Mouse (Mus musculus): ENCODE results near the gene Unc13d. TPM values are rescaled to one million over a fixed set of nuclear protein-coding genes. Genes with fewer than 3 reads are reported as not detected.

Unc13d gene
- polyA plus RNA-seq (2014; fragmentation: Illumina TruSeq; extraction: RNeasy Lipid Tissue Mini Kit (QIAGEN cat#74804); ENCODE audit: insufficient read depth, low read depth, low replicate concordance): 22.3 TPM

DNA sequence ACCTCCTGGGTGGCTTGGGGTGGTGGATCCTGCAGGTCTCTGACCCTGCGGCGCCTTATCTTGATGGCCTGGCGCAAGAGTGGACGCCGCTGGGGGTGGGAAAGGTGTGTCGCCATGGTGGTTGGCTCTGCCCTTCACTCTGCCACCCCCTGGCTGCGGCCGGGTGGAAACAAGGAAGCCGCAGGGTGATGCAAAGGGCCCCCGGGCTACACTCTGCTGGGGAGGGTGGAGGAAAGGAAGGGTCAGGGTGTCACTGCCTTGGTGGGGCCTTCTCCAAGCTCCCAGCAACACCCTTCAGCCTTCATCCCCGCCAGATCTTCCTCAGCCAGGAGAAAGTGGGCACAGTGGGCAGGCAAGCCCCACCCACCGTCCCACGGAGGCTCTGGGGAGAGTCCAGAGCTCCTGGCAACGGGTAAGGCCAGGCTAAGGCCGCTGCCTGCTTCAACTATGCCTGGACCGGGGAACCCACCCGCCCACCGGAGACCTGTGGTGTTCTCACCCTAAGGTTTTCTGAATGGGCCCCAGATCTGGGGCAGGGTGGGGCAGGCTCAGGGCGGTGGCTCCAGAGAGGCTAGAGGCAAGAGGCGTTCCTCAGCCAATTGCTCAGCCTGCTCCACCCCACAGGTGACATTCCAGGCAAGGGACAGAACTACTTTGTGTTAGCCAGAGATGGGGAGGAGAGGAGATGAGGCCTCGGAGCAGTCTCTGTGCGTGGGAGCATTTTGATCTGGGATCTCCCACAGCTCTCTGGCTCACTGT is at the start of gene Unc13d:
Gene Unc13d (minus strand): TSS at position 516 of the 759 bp plus-strand sequence.

DNA sequence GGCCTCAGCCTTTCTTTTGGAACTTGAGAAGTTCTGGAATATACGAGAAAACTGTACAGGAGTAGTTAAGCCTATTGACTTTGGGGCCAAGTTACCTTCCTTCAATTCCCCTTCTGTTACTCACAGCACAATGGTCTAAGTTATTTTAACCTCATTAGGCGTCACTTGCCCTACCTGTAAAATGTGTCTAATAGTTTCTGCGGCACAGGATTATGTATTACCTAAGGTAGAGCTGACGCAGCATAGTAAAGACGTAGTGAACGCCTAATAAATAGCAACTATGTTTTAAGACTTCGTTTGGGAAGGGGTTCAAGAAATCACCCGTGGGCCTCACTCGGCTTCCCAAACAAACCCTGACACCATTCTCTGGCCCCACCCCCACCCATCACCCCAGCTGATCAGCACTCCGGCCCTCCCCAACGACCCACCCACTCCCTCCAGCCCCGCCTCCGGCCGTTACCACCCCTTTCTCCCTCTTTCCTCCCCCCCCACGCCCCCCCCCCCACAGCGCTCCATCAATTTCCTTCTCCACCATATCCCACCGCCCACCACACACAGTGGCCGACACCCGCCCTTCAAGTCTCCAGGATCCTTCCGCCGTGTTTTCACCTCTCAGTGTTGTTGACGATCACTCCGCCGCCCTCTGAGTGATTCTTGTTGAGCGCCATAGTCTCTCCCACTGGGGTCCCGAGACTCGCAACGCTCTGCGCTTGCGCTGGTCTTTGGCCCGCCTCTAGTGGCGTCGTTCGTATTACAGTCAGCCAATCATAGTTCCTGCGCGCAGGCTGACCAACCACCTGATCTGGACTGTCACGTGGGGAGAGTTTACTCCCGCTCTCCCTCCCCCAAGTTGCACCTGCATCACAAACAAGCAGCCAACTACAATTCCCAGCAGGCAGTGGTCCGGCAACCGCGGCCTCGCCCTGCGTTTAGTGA is 8.8 kb upstream of the Unc13d start, which contains the start of gene Wbp2:
Gene Wbp2 (minus strand): TSS at position 738 of the 936 bp plus-strand sequence.

DNA sequence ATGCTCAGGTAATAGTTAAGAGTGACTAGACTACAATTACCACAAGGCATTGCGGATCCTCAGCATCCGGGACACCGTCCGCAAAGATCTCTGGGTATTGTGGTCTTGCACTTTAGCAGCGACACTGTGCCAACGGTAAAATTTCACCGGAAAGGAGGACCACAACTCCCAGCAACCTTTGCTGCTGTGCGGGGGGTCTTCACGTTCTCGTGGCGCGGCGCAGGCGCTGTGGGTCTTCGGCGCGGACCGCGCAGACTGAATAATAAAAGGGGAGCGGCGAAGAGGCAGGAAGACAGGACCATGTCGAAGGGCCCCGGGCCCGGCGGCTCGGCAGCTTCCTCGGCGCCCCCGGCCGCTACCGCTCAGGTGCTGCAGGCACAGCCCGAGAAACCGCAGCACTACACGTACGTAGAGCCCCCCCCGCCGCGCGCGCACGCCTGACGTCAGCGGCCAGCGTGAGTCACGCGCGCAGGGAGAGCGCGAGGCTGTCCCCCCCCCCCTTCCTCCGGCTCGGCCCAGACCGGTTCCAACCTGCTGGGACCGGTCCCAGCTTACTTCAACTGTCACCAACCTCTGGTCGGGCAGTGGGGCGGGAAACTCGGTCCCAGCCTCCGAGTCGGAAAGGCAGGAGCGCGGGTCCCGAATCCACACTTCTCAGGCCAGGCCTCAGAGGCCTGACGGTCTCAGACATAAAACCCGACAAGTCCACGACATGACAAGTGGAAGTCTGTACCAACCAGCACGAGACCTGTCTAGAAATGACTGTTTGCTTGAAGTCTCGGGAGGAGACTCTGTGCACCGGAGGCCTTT is 47.5 kb downstream of the Unc13d start, which contains the start of gene Unk:
Gene Unk (plus strand): TSS at position 235 of the 810 bp plus-strand sequence.

DNA sequence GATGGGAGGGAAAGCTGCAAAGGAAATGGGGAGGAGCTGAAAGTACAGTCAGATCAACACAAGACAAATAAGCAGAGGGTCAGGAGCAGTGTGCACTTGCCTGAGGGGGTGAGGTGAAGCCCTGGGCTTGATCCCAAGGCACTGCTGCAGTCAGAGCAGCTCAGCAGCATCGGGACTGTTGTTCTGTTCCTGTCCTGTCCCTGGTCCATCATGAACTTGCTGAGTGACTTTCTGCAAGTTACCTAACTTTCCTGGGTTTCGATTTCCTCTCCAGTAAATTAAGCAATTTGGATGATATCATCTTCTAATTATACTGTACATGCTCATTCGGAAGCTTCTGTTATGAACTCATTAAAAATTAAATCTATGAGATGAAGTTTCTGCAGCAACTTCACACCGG is 50.0 kb downstream of the Unc13d start, which contains the start of gene H3f3b:
Gene H3f3b (minus strand): TSS at position 207 of the 400 bp plus-strand sequence.

DNA sequence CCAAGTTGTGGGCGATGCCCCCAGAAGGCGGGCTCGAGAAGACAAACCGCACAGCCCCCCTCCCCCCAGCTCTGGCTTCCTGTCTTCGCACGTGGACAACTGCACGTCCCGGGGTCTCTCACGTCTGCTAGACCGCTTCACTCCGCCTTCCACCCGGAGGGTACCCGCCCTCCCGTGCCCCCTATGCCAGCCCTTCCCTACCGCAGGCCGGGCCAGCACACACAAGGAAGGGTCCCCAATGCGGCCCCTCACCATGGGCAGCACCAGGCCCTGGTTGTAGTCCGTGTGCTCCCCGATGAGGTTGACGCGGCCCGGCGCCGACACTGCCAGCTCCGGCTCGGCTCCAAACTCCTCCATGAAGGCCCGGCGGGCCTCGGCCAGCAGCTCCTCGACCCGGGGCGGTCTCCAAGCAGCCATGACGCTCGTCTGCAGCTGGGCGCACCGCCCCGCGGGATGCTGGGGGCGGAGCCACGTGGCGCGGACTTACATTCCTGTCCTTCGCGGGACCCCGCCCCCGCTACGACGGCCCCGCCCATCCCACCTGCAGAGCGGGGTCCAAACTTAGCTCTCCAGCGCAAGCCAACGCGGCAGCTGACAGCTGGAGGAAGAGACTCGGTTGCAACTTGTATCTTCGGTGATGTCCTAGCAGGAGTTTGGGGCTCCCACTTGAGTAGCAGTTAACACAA is 65.4 kb downstream of the Unc13d start, which contains the start of gene Galk1:
Gene Galk1 (minus strand): TSS at position 458 of the 686 bp plus-strand sequence.

Other genes starting within 250 kb of the Unc13d start
- gene Myo15b, start 219.6 kb downstream of the Unc13d start, polyA plus RNA-seq (2014; fragmentation: Illumina TruSeq; extraction: RNeasy Lipid Tissue Mini Kit (QIAGEN cat#74804); ENCODE audit: insufficient read depth, low read depth, low replicate concordance): 1.1 TPM
- 24.6 TPM for gene Smim5, start 178.0 kb downstream of the Unc13d start, polyA plus RNA-seq (2014; fragmentation: Illumina TruSeq; extraction: RNeasy Lipid Tissue Mini Kit (QIAGEN cat#74804); ENCODE audit: insufficient read depth, low read depth, low replicate concordance)
- 56.4 TPM for gene Smim6, start 165.9 kb downstream of the Unc13d start, polyA plus RNA-seq (2014; fragmentation: Illumina TruSeq; extraction: RNeasy Lipid Tissue Mini Kit (QIAGEN cat#74804); ENCODE audit: insufficient read depth, low read depth, low replicate concordance)
- gene Sap30bp, start 144.7 kb downstream of the Unc13d start, polyA plus RNA-seq (2014; fragmentation: Illumina TruSeq; extraction: RNeasy Lipid Tissue Mini Kit (QIAGEN cat#74804); ENCODE audit: insufficient read depth, low read depth, low replicate concordance): 14.9 TPM
- 8.3 TPM for gene Recql5, start 144.5 kb downstream of the Unc13d start, polyA plus RNA-seq (2014; fragmentation: Illumina TruSeq; extraction: RNeasy Lipid Tissue Mini Kit (QIAGEN cat#74804); ENCODE audit: insufficient read depth, low read depth, low replicate concordance)
- gene Itgb4, start 103.3 kb downstream of the Unc13d start, polyA plus RNA-seq (2014; fragmentation: Illumina TruSeq; extraction: RNeasy Lipid Tissue Mini Kit (QIAGEN cat#74804); ENCODE audit: insufficient read depth, low read depth, low replicate concordance): 2.0 TPM
- 37.1 TPM for gene Galk1, start 65.2 kb downstream of the Unc13d start, polyA plus RNA-seq (2014; fragmentation: Illumina TruSeq; extraction: RNeasy Lipid Tissue Mini Kit (QIAGEN cat#74804); ENCODE audit: insufficient read depth, low read depth, low replicate concordance)
- 439 TPM for gene H3f3b, start 50.0 kb downstream of the Unc13d start, polyA plus RNA-seq (2014; fragmentation: Illumina TruSeq; extraction: RNeasy Lipid Tissue Mini Kit (QIAGEN cat#74804); ENCODE audit: insufficient read depth, low read depth, low replicate concordance)
- gene Unk, start 47.6 kb downstream of the Unc13d start, polyA plus RNA-seq (2014; fragmentation: Illumina TruSeq; extraction: RNeasy Lipid Tissue Mini Kit (QIAGEN cat#74804); ENCODE audit: insufficient read depth, low read depth, low replicate concordance): 10.2 TPM
- gene Wbp2, start 9.0 kb upstream of the Unc13d start, polyA plus RNA-seq (2014; fragmentation: Illumina TruSeq; extraction: RNeasy Lipid Tissue Mini Kit (QIAGEN cat#74804); ENCODE audit: insufficient read depth, low read depth, low replicate concordance): 101 TPM
- gene Trim47, start 49.2 kb upstream of the Unc13d start, polyA plus RNA-seq (2014; fragmentation: Illumina TruSeq; extraction: RNeasy Lipid Tissue Mini Kit (QIAGEN cat#74804); ENCODE audit: insufficient read depth, low read depth, low replicate concordance): 16.8 TPM
- gene Trim65, start 53.2 kb upstream of the Unc13d start, polyA plus RNA-seq (2014; fragmentation: Illumina TruSeq; extraction: RNeasy Lipid Tissue Mini Kit (QIAGEN cat#74804); ENCODE audit: insufficient read depth, low read depth, low replicate concordance): 6.5 TPM
- 30.3 TPM for gene Mrpl38, start 60.9 kb upstream of the Unc13d start, polyA plus RNA-seq (2014; fragmentation: Illumina TruSeq; extraction: RNeasy Lipid Tissue Mini Kit (QIAGEN cat#74804); ENCODE audit: insufficient read depth, low read depth, low replicate concordance)
- 10.5 TPM for gene Fbf1, start 90.2 kb upstream of the Unc13d start, polyA plus RNA-seq (2014; fragmentation: Illumina TruSeq; extraction: RNeasy Lipid Tissue Mini Kit (QIAGEN cat#74804); ENCODE audit: insufficient read depth, low read depth, low replicate concordance)
- 34.9 TPM for gene Ten1, start 120.9 kb upstream of the Unc13d start, polyA plus RNA-seq (2014; fragmentation: Illumina TruSeq; extraction: RNeasy Lipid Tissue Mini Kit (QIAGEN cat#74804); ENCODE audit: insufficient read depth, low read depth, low replicate concordance)
- 35.2 TPM for gene Acox1, start 121.1 kb upstream of the Unc13d start, polyA plus RNA-seq (2014; fragmentation: Illumina TruSeq; extraction: RNeasy Lipid Tissue Mini Kit (QIAGEN cat#74804); ENCODE audit: insufficient read depth, low read depth, low replicate concordance)
- 2.0 TPM for gene Evpl, start 160.1 kb upstream of the Unc13d start, polyA plus RNA-seq (2014; fragmentation: Illumina TruSeq; extraction: RNeasy Lipid Tissue Mini Kit (QIAGEN cat#74804); ENCODE audit: insufficient read depth, low read depth, low replicate concordance)
- gene Srp68, start 196.3 kb upstream of the Unc13d start, polyA plus RNA-seq (2014; fragmentation: Illumina TruSeq; extraction: RNeasy Lipid Tissue Mini Kit (QIAGEN cat#74804); ENCODE audit: insufficient read depth, low read depth, low replicate concordance): 30.4 TPM
- gene Galr2, start 203.0 kb upstream of the Unc13d start, polyA plus RNA-seq (2014; fragmentation: Illumina TruSeq; extraction: RNeasy Lipid Tissue Mini Kit (QIAGEN cat#74804); ENCODE audit: insufficient read depth, low read depth, low replicate concordance): not detected
- gene Exoc7, start 229.3 kb upstream of the Unc13d start, polyA plus RNA-seq (2014; fragmentation: Illumina TruSeq; extraction: RNeasy Lipid Tissue Mini Kit (QIAGEN cat#74804); ENCODE audit: insufficient read depth, low read depth, low replicate concordance): 22.5 TPM

Measured in lung, adult 10 weeks (tissue).